Mouse (Mus musculus) MEL (cell line): ENCODE results near the gene Echdc2. TPM values are rescaled to one million over a fixed set of nuclear protein-coding genes. Genes with fewer than 3 reads are reported as not detected.
"Not testable (repeated sequence)": the region's sequence is repeated elsewhere in the genome, so short reads cannot be mapped to it uniquely, and the experiment has no call there.

Source experiments
- DNase-seq: peaks from one replicate; pipeline ENCODE4 v3.0.0; 2011; ENCODE audit warnings: low read depth, low spot score
- H3K27ac ChIP-seq: 2 replicates; pipeline ENCODE4 v1.5.1; 2012; ENCODE audit warnings: low read depth, mild to moderate bottlenecking, control low read depth, low read length, moderate library complexity; ENCODE audit not compliant: control insufficient read depth
- H3K27me3 ChIP-seq, 2 experiments: fragments of 150-350 bp in 1 of 2; sonication (generic) in 1 of 2; 2 replicates each; pipeline ENCODE4 v1.6.1; 2012; ENCODE audit warnings: low read length in 2 of 2, mild to moderate bottlenecking in 2 of 2, improper control_type of control experiment in 1 of 2, moderate library complexity in 1 of 2; ENCODE audit not compliant: insufficient read depth in 2 of 2, control insufficient read depth in 1 of 2
- H3K36me3 ChIP-seq, 2 experiments: 2 replicates each; pipeline ENCODE4 v1.6.1; 2012 to 2014; ENCODE audit warnings: low read length in 2 of 2, improper control_type of control experiment in 1 of 2, inconsistent platforms in 1 of 2, mild to moderate bottlenecking in 1 of 2; ENCODE audit not compliant: insufficient read depth in 2 of 2, control insufficient read depth in 1 of 2
- H3K4me1 ChIP-seq, 2 experiments: fragments of 150-350 bp in 1 of 2; sonication (generic) in 1 of 2; 2 replicates each; pipeline ENCODE4 v1.6.1; 2012; ENCODE audit warnings: low read length in 2 of 2, improper control_type of control experiment in 1 of 2, mild to moderate bottlenecking in 1 of 2; ENCODE audit not compliant: insufficient read depth in 2 of 2, control insufficient read depth in 1 of 2
- H3K4me3 ChIP-seq, 2 experiments: fragments of 150-350 bp in 1 of 2; sonication (generic) in 1 of 2; 2 replicates each; pipeline ENCODE4 v1.5.1; 2012; ENCODE audit warnings: low read depth in 2 of 2, low read length in 2 of 2, mild to moderate bottlenecking in 2 of 2, moderate library complexity in 2 of 2, control low read depth in 1 of 2, improper control_type of control experiment in 1 of 2; ENCODE audit not compliant: control insufficient read depth in 1 of 2, insufficient read depth in 1 of 2
- H3K79me2 ChIP-seq: 2 replicates; pipeline ENCODE4 v1.6.1; 2012; ENCODE audit warnings: mild to moderate bottlenecking, low read length, moderate library complexity; ENCODE audit not compliant: control insufficient read depth, poor library complexity, insufficient read depth
- H3K9ac ChIP-seq: 2 replicates; pipeline ENCODE4 v1.6.1; 2012; ENCODE audit warnings: low read depth, mild to moderate bottlenecking, control low read depth, low read length, moderate library complexity; ENCODE audit not compliant: control insufficient read depth, poor library complexity, severe bottlenecking
- H3K9me3 ChIP-seq: fragments of 150-350 bp; sonication (generic); replicated peaks from 2 replicates; pipeline ENCODE4 v1.6.1; 2012; ENCODE audit warnings: mild to moderate bottlenecking, low read length, improper control_type of control experiment, moderate library complexity; ENCODE audit not compliant: insufficient read depth
- BHLHE40 ChIP-seq: IDR thresholded peaks from 2 replicates; pipeline ENCODE4 v1.6.1; 2012; ENCODE audit warnings: low read depth, mild to moderate bottlenecking, inconsistent platforms, low read length, improper control_type of control experiment, borderline replicate concordance
- CHD1 ChIP-seq: IDR thresholded peaks from 2 replicates; pipeline ENCODE4 v1.6.1; 2012; ENCODE audit warnings: low read depth, mild to moderate bottlenecking, inconsistent platforms, low read length, improper control_type of control experiment
- E2F4 ChIP-seq: IDR thresholded peaks from 2 replicates; pipeline ENCODE4 v1.6.1; 2011; ENCODE audit warnings: low read depth, low read length, improper control_type of control experiment, borderline replicate concordance
- ETS1 ChIP-seq: IDR thresholded peaks from 2 replicates; pipeline ENCODE4 v1.6.1; 2012; ENCODE audit warnings: low read depth, mild to moderate bottlenecking, inconsistent platforms, low read length, improper control_type of control experiment, moderate library complexity
- GABPA ChIP-seq: IDR thresholded peaks from 2 replicates; pipeline ENCODE4 v1.6.1; 2012; ENCODE audit warnings: low read depth, mild to moderate bottlenecking, inconsistent platforms, low read length, improper control_type of control experiment, moderate library complexity
- HCFC1 ChIP-seq: IDR thresholded peaks from 2 replicates; pipeline ENCODE4 v1.6.1; 2012; ENCODE audit warnings: low read depth, mild to moderate bottlenecking, inconsistent platforms, low read length, improper control_type of control experiment, moderate library complexity
- JUND ChIP-seq: IDR thresholded peaks from 2 replicates; pipeline ENCODE4 v1.6.1; 2011; ENCODE audit warnings: low read depth, mild to moderate bottlenecking, improper control_type of control experiment, low read length
- KAT2A ChIP-seq: conservative IDR thresholded peaks from 2 replicates; pipeline ENCODE4 v1.6.1; 2012; ENCODE audit warnings: low read depth, low read length, improper control_type of control experiment, inconsistent platforms
- MAFK ChIP-seq: IDR thresholded peaks from 2 replicates; pipeline ENCODE4 v1.6.1; 2011; ENCODE audit warnings: low read depth, mild to moderate bottlenecking, low read length, improper control_type of control experiment, borderline replicate concordance
- MAX ChIP-seq: IDR thresholded peaks from 2 replicates; pipeline ENCODE4 v1.6.1; 2011; ENCODE audit warnings: low read length, improper control_type of control experiment
- MEF2A ChIP-seq: IDR thresholded peaks from 2 replicates; pipeline ENCODE4 v1.6.1; 2014; ENCODE audit warnings: low read depth, mild to moderate bottlenecking, inconsistent platforms, low read length, improper control_type of control experiment; ENCODE audit not compliant: poor library complexity, insufficient replicate concordance, severe bottlenecking; ENCODE audit errors: extremely low read depth
- MYB ChIP-seq: IDR thresholded peaks from 2 replicates; pipeline ENCODE4 v1.6.1; 2011; ENCODE audit warnings: mild to moderate bottlenecking, low read depth, low read length, improper control_type of control experiment
- POLR2AphosphoS5 ChIP-seq: IDR thresholded peaks from 2 replicates; pipeline ENCODE4 v1.6.1; 2012; ENCODE audit warnings: low read depth, borderline replicate concordance, mild to moderate bottlenecking, inconsistent platforms, low read length, moderate library complexity, mixed read lengths
- RAD21 ChIP-seq: IDR thresholded peaks from 2 replicates; pipeline ENCODE4 v1.6.1; 2011; ENCODE audit warnings: mild to moderate bottlenecking, low read depth, low read length, improper control_type of control experiment
- SMC3 ChIP-seq: IDR thresholded peaks from 2 replicates; pipeline ENCODE4 v1.6.1; 2011; ENCODE audit warnings: low read depth, low read length, improper control_type of control experiment
- USF2 ChIP-seq, 2 experiments: IDR thresholded peaks; 2 replicates each; pipeline ENCODE4 v1.6.1; 2011 to 2012; ENCODE audit warnings: improper control_type of control experiment in 2 of 2, low read length in 2 of 2, borderline replicate concordance in 1 of 2, inconsistent platforms in 1 of 2, low read depth in 1 of 2, mild to moderate bottlenecking in 1 of 2; ENCODE audit not compliant: insufficient read depth in 1 of 2
- ZKSCAN1 ChIP-seq: IDR thresholded peaks from 2 replicates; pipeline ENCODE4 v1.6.1; 2012; ENCODE audit warnings: low read depth, mild to moderate bottlenecking, inconsistent platforms, low read length, improper control_type of control experiment, moderate library complexity
- polyA plus RNA-seq, 2 experiments: library from polyadenylated mRNA; stranded (reverse) in 1 of 2; unstranded in 1 of 2; fragments of >175 nt in 1 of 2; fragments of >200 nt in 1 of 2; gene quantifications; 2 replicates each; pipeline versions ENCODE4 v1.2.1 to v1.2.4; 2012; ENCODE audit warnings: low replicate concordance in 2 of 2, low read depth in 1 of 2; ENCODE audit not compliant: insufficient read length in 2 of 2, insufficient read depth in 1 of 2, missing spikeins in 1 of 2
- total RNA-seq: library from RNA; depleted of rRNA; stranded (reverse); fragments of 300-350 nt; gene quantifications from 2 replicates; pipeline ENCODE4 v1.2.3, GENCODE M21; 2012

Echdc2 gene
- total and polyA plus RNA-seq, 3 experiments = not detected

DNA sequence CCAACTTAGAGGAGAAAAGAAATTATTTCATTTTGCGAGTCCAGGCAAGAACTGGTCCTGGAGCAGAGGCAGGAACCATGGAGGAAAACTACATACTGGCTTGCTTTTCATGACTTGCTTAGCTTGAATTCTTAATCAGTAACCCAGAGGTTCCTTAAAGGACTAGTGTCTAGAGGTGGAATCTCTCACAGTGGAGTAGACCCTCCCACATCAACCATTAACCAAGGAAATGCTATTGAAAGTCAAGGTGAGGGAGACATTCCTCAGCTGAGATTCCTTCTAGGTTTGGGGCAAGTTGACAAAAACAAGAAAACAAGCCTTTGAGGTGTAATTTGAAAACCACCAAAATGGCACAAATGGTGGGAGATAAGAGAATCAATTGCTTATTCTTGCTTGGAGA lies 20.4 kb upstream of the Echdc2 start, which contains the start of gene Scp2:
Gene Scp2 (minus strand): TSS at position 119 of the 400 bp plus-strand sequence.
- Histone ChIP-seq H3K4me3 (no peak within 1 kb of the TSS), H3K4me1 (no peaks in the 10 kb centered on the region), H3K79me2 (no peaks in the 10 kb centered on the region), H3K27me3 (no peaks in the 10 kb centered on the region), H3K36me3 (no peaks in the 10 kb centered on the region), H3K9me3 (no peaks in the 10 kb centered on the region), H3K27ac (no peak within 1 kb of the TSS), H3K9ac (no peak within 1 kb of the TSS)
- no peak for DNase-seq
- TF ChIP-seq E2F4 = no peak
- TF ChIP-seq KAT2A = no peak
- TF ChIP-seq MAX = no peak
- no peak for TF ChIP-seq ETS1
- TF ChIP-seq JUND = no peak
- TF ChIP-seq POLR2AphosphoS5 = no peak
- no peak for TF ChIP-seq MAFK
- no peak for TF ChIP-seq USF2 (IDR thresholded peaks at IDR 0.05; ENCODE audit: borderline replicate concordance in 1 of 2, insufficient read depth in 1 of 2, low read depth in 1 of 2, low read length in 2 of 2)
- TF ChIP-seq CHD1 = no peak
- no peak for TF ChIP-seq BHLHE40
- no peak for TF ChIP-seq MYB
- TF ChIP-seq HCFC1 = no peak
- TF ChIP-seq SMC3 = no peak
- TF ChIP-seq GABPA = no peak
- no peak for TF ChIP-seq ZKSCAN1
- no peak for TF ChIP-seq RAD21
- no peak for TF ChIP-seq MEF2A

DNA sequence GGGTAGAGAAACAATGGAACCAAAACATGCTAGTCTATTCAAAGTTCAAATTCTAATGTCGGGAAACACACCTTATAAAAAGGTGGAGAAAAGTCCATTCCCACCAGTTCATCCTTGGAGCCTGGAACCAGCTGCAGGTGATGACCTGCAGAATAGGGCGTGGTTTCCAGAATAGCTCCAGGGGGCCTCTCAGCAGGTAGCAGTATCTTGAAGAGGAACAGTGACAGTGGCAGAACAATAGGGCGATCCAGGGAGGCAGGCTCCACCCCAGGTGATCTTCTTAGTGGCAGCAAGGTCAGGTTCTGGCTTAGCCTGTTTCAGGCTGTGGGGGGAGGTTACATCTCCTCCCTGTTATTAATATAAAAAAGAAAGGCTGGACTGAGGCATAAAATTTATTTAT lies 19.7 kb upstream of the Echdc2 start:
- not testable (repeated sequence) for H3K4me1 ChIP-seq, H3K9ac ChIP-seq, H3K79me2 ChIP-seq, H3K9me3 ChIP-seq, DNase-seq, H3K36me3 ChIP-seq, H3K27me3 ChIP-seq, H3K4me3 ChIP-seq, H3K27ac ChIP-seq

DNA sequence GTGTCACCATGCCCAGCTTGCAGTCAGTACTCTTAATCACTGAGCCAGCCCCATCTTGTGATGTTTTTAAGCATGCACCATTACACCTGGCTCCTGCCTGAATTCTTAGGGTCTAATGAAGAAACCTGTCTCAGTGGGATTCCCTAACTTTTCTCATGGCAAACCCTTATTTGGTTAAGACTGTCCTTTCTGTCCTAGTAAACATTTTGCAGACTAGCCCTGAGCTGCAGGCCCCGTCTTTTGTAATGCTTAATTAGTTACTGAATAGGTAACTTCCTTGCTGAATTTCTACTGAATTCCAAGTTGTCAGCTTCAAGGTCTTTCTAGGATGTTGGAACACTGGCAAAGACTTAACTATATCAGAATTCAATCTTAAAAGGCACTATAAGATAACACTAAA lies 10.1 kb upstream of the Echdc2 start:
- H3K4me3 ChIP-seq, H3K9me3 ChIP-seq, H3K27ac ChIP-seq, H3K4me1 ChIP-seq, DNase-seq, H3K36me3 ChIP-seq, H3K27me3 ChIP-seq, H3K79me2 ChIP-seq, H3K9ac ChIP-seq: not testable (repeated sequence)
